Mouse (Mus musculus) ES-Bruce4 (cell line): ENCODE results near the gene Zfp575.

ENCODE experiments used
- CTCF ChIP-seq: IDR thresholded peaks from one replicate; pipeline ENCODE4 v1.8.1; 2011; ENCODE audit warnings: low read depth, low read length
- EP300 ChIP-seq: IDR thresholded peaks from 2 replicates; pipeline ENCODE4 v1.6.1; 2011; ENCODE audit warnings: low read depth, low read length; ENCODE audit not compliant: insufficient read depth

DNA sequence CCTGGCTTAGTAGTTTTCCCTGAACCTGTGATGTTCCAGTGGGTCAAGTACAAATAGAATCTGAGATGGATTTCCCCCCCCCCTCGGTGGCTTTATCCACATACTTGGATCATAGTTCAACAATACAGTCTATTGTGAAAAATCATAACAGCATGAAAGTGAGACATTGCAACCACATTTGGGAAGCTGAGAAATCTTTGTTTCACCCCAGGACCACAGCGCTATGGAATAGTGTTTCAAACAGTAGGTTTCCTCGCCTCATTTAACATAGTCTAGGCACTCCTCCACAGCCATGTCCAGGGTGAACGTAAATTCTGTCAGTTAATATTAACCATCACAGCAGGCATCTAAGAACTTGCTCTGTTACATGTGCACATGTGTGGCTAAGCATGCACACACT lies 50.4 kb downstream of the Zfp575 start:
- TF ChIP-seq EP300 (no peak), CTCF (no peak)
